Mouse (Mus musculus) ovary, postnatal 14 days (tissue): ENCODE data around the gene Zfp42.
"Not testable (repeated sequence)": the region's sequence is repeated elsewhere in the genome, so short reads cannot be mapped to it uniquely, and the experiment has no call there.

ENCODE experiments used
- DNase-seq: peaks from one replicate; pipeline ENCODE4 v3.0.0; 2022; ENCODE audit warnings: low spot score

Gene Zfp42

GRCm38 (mm10) chr8:43306896-43307295, at the start of gene Zfp42:
Gene Zfp42, minus strand, starts transcription at chr8:43306980.
- DNase-seq: no peak

GRCm38 (mm10) chr8:43356069-43356770, 49.4 kb upstream of the Zfp42 start:
- DNase-seq: no peak

- not testable (repeated sequence) for DNase-seq
These were observed 45.5 kb upstream of the Zfp42 start for GRCm38 (mm10) chr8:43352241-43352640.

- no peak for DNase-seq
These were observed 31.8 kb upstream of the Zfp42 start for GRCm38 (mm10) chr8:43338555-43338954.

- peak; percentile 2 for DNase-seq
These were observed 26.7 kb upstream of the Zfp42 start for GRCm38 (mm10) chr8:43333465-43333864.

- DNase-seq: no peak
These were observed 24.9 kb upstream of the Zfp42 start for GRCm38 (mm10) chr8:43331657-43332056.

- DNase-seq: no peak
These were observed 23.3 kb upstream of the Zfp42 start for GRCm38 (mm10) chr8:43329913-43330705.

- DNase-seq: no peak
These were observed 21.9 kb upstream of the Zfp42 start for GRCm38 (mm10) chr8:43328666-43329065.

- DNase-seq: no peak
These were observed 14.0 kb upstream of the Zfp42 start for GRCm38 (mm10) chr8:43320771-43321170.

- DNase-seq: no peak
These were observed 1.4 kb upstream of the Zfp42 start for GRCm38 (mm10) chr8:43308213-43308612.

- no peak for DNase-seq
These were observed 1.1 kb downstream of the Zfp42 start for GRCm38 (mm10) chr8:43305676-43306075.

- DNase-seq: no peak
These were observed 7.0 kb downstream of the Zfp42 start for GRCm38 (mm10) chr8:43299796-43300195.

GRCm38 (mm10) chr8:43295826-43296225, 11.0 kb downstream of the Zfp42 start:
- DNase-seq: no peak

GRCm38 (mm10) chr8:43294191-43294590, 12.6 kb downstream of the Zfp42 start:
- DNase-seq: no peak

GRCm38 (mm10) chr8:43290424-43291111, 16.2 kb downstream of the Zfp42 start:
- no peak for DNase-seq

GRCm38 (mm10) chr8:43289781-43290180, 17.0 kb downstream of the Zfp42 start:
- DNase-seq: no peak

- DNase-seq: no peak
These were observed 17.9 kb downstream of the Zfp42 start for GRCm38 (mm10) chr8:43288840-43289239.

- no peak for DNase-seq
These were observed 19.3 kb downstream of the Zfp42 start for GRCm38 (mm10) chr8:43287456-43287855.

GRCm38 (mm10) chr8:43283231-43283630, 23.5 kb downstream of the Zfp42 start:
- DNase-seq: no peak

GRCm38 (mm10) chr8:43278397-43278796, 28.4 kb downstream of the Zfp42 start:
- no peak for DNase-seq

GRCm38 (mm10) chr8:43260961-43261360, 45.8 kb downstream of the Zfp42 start:
- no peak for DNase-seq

GRCm38 (mm10) chr8:43257886-43258285, 48.9 kb downstream of the Zfp42 start:
- DNase-seq: no peak

- no peak for DNase-seq
These were observed 51.1 kb downstream of the Zfp42 start for GRCm38 (mm10) chr8:43255695-43256094.
